Mouse (Mus musculus) liver, postnatal 0 days (tissue): ENCODE measurements at regions not wholly inside any gene's neighbourhood (a gene's known extent, or its start where the extent isn't known, plus 50 kb on each side); places are given as distances from the start of the nearest gene placed in this dataset.

Source experiments
- CTCF ChIP-seq: sonication (generic); IDR thresholded peaks from 2 replicates; pipeline ENCODE4 v1.5.1; 2016; ENCODE audit warnings: antibody characterized with exemption, low read depth
- EP300 ChIP-seq: IDR thresholded peaks from 2 replicates; pipeline ENCODE4 v1.6.1; 2016; ENCODE audit warnings: antibody characterized with exemption, low read depth, mild to moderate bottlenecking

DNA sequence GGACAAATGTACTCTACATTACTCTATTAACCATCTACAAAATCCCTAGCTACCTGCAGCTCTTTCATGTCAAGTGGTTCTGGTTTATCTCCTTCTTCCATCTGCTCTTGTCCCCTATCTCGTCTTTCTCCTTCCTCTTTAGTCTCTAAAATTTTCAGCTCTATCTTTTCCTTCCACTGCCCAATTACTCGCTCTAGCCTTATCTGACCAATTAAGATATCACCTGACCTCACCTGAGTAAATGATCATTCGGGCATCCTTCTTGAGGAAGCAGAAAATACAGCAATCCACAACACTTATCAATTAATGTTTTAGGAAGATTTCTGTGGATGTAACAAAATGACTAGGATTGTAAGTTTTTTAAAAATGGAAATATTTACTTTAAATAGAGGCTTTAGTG lies 500.3 kb upstream of the Pcdh17 start:
- TF ChIP-seq EP300, result no peak
- no peak for TF ChIP-seq CTCF
